Mouse (Mus musculus) adrenal gland (tissue): ENCODE data around the gene Nck2.

Experiments
- intact Hi-C: fragments of 180-260 bp; cut with DNase I; formaldehyde crosslinking; loops from one replicate; pipeline ENCODE4 v1.15.1; 2025

The Nck2 gene

GRCm38 (mm10) chr1:43497951-43498350 is 53.6 kb downstream of the Nck2 start:
- intact Hi-C loops = no loop called here

- intact Hi-C loops = no loop called here
Observed at GRCm38 (mm10) chr1:43500121-43500520, 55.7 kb downstream of the Nck2 start.

GRCm38 (mm10) chr1:43501143-43501919 is 57.0 kb downstream of the Nck2 start:
- intact Hi-C loops = no loop called here

- intact Hi-C loops = no loop called here
Observed at GRCm38 (mm10) chr1:43501920-43502791, 57.8 kb downstream of the Nck2 start.

GRCm38 (mm10) chr1:43502792-43503146 is 58.4 kb downstream of the Nck2 start:
- intact Hi-C loops = no loop called here

- intact Hi-C loops = no loop called here
Observed at GRCm38 (mm10) chr1:43503261-43503660, 58.9 kb downstream of the Nck2 start.

GRCm38 (mm10) chr1:43503676-43504075 is 59.3 kb downstream of the Nck2 start:
- intact Hi-C loops = no loop called here

- intact Hi-C loops = no loop called here
Observed at GRCm38 (mm10) chr1:43504235-43504634, 59.9 kb downstream of the Nck2 start.

- intact Hi-C loops = loop anchor here (5.0 kb wide), 1 partner anchor 59 kb away; no protein-coding TSS in a partner anchor
Observed at GRCm38 (mm10) chr1:43506638-43507037, 62.3 kb downstream of the Nck2 start.

GRCm38 (mm10) chr1:43507809-43508208 is 63.4 kb downstream of the Nck2 start:
- intact Hi-C loops = loop anchor here (5.0 kb wide), 1 partner anchor 61 kb away; no protein-coding TSS in a partner anchor

- intact Hi-C loops = no loop called here
Observed at GRCm38 (mm10) chr1:43511256-43511655, 66.9 kb downstream of the Nck2 start.

GRCm38 (mm10) chr1:43511667-43512066 is 67.3 kb downstream of the Nck2 start:
- intact Hi-C loops = no loop called here

GRCm38 (mm10) chr1:43517405-43517804 is 73.0 kb downstream of the Nck2 start:
- intact Hi-C loops = no loop called here

- intact Hi-C loops = no loop called here
Observed at GRCm38 (mm10) chr1:43520216-43520988, 76.0 kb downstream of the Nck2 start.

- intact Hi-C loops = no loop called here
Observed at GRCm38 (mm10) chr1:43520989-43521371, 76.6 kb downstream of the Nck2 start.

- intact Hi-C loops = no loop called here
Observed at GRCm38 (mm10) chr1:43521512-43521911, 77.1 kb downstream of the Nck2 start.

GRCm38 (mm10) chr1:43521950-43522349 is 77.6 kb downstream of the Nck2 start:
- intact Hi-C loops = no loop called here

GRCm38 (mm10) chr1:43522976-43523375 is 78.6 kb downstream of the Nck2 start:
- intact Hi-C loops = no loop called here

- intact Hi-C loops = no loop called here
Observed at GRCm38 (mm10) chr1:43524332-43524731, 80.0 kb downstream of the Nck2 start.

GRCm38 (mm10) chr1:43528275-43528674 is 83.9 kb downstream of the Nck2 start:
- intact Hi-C loops = no loop called here

GRCm38 (mm10) chr1:43529086-43529485 is 84.7 kb downstream of the Nck2 start:
- intact Hi-C loops = no loop called here
